Mouse (Mus musculus) megakaryocyte progenitor cell, adult 5-6 weeks (primary cell): Measurements from ENCODE around the gene Mdh1b. TPM values are rescaled to one million over a fixed set of nuclear protein-coding genes. Genes with fewer than 3 reads are reported as not detected.
A peak's percentile ranks its signal among the peaks of the same experiment; 100 is the strongest.

Experiments used
- ATAC-seq: replicated peaks from 2 replicates; pipeline ENCODE4 v1.8.0; 2016; ENCODE audit warnings: mild to moderate bottlenecking, moderate TSS enrichment, inconsistent platforms; ENCODE audit not compliant: poor library complexity
- total RNA-seq, 2 experiments: library from RNA; stranded (forward) in 1 of 2; stranded (reverse) in 1 of 2; fragments of 157-497, 149-512 nt in 1 of 2; fragments of 200-1000 nt in 1 of 2; gene quantifications; 2 replicates each; pipeline versions ENCODE4 v1.2.3 to v1.2.4; 2015 to 2017

The Mdh1b gene
- total RNA-seq, 2 experiments from 2014 or later: not detected

DNA sequence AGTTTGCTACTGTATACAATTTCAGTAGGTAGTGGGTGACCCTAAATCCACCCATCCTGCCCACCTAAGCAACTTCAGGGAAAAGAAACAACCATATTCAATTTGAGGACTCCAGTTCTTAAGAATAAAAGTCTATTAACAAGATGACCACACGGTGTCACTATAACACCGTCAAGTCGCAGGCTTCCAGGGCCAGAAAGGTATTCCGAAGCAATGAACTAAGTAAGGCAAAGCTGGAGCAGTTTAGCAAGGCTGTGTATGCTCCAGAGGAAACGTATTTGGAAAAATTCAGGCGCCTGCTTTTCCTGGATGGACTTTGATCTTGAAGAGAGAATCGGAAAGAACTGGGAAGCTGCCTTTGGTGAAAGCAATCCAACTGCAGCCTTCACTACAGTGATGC is 70.5 kb downstream of the Mdh1b start:
- peak; percentile 90 for ATAC-seq

- peak; percentile 89 for ATAC-seq
Measured at GRCm38 (mm10) chr1:63658016-63658415, 72.1 kb downstream of the Mdh1b start.

Other genes starting within 250 kb of the Mdh1b start
- gene Gm39653, start 114.3 kb downstream of the Mdh1b start, total RNA-seq (2015): not detected in 2 replicates
- not detected in 2 replicates for gene Gm39653, start 114.3 kb downstream of the Mdh1b start, total RNA-seq (2017)
- not detected in 2 replicates for gene Dytn, start 43.4 kb downstream of the Mdh1b start, total RNA-seq (2015)
- not detected in 2 replicates for gene Dytn, start 43.4 kb downstream of the Mdh1b start, total RNA-seq (2017)
- gene Fastkd2, start 296 bp upstream of the Mdh1b start, total RNA-seq (2015): 87.8 and 93.7 TPM in 2 replicates
- 27.3 and 31.1 TPM in 2 replicates for gene Fastkd2, start 296 bp upstream of the Mdh1b start, total RNA-seq (2017)
- not detected in 2 replicates for gene 4933402D24Rik, start 38.9 kb upstream of the Mdh1b start, total RNA-seq (2015)
- gene 4933402D24Rik, start 38.9 kb upstream of the Mdh1b start, total RNA-seq (2017): not detected in 2 replicates